Mouse (Mus musculus) megakaryocyte, adult 5-6 weeks (primary cell): ENCODE measurements around the gene Vmn1r192. TPM values are rescaled to one million over a fixed set of nuclear protein-coding genes. Genes with fewer than 3 reads are reported as not detected.
"Not testable (repeated sequence)": the region's sequence is repeated elsewhere in the genome, so short reads cannot be mapped to it uniquely, and the experiment has no call there.

Experiments
- ATAC-seq: 2 replicates; pipeline ENCODE4 v1.8.0; 2016; ENCODE audit warnings: mild to moderate bottlenecking, inconsistent platforms; ENCODE audit not compliant: poor library complexity, severe bottlenecking
- total RNA-seq, 2 experiments: library from RNA; stranded (forward) in 1 of 2; stranded (reverse) in 1 of 2; fragments of 153-499, 151-499 nt in 1 of 2; fragments of 221-1000, 200-1000 nt in 1 of 2; gene quantifications; 2 replicates each; pipeline versions ENCODE4 v1.2.3 to v1.2.4; 2015 to 2017

Gene Vmn1r192
- total RNA-seq (2015): not detected in 2 replicates
- total RNA-seq (2017): 0.04 TPM in 1 of 2 replicates, not detected in the other

- ATAC-seq: no peak
Observed at GRCm38 (mm10) chr13:22191041-22191440, at the start of gene Vmn1r192. TSS of gene Vmn1r192 (minus strand) at chr13:22191141.

DNA sequence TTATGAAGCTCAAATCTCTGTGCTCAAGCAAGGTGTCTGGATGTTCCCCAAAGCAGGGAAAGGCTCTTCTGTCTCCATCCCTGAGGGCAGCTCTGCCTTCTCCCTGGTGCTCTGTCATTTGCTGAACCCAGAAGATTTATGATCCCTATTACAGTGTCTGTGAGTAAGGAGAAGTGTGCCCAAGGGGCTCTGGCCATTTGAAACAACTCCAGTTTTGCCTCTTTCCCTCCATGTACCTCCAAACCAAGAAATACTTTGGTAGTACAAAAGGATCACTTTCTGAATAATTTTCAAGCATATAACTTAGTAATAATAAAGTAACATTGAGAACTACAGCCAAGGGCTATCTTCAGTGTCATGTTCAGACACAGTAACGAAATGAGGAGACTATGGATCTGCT lies 32.1 kb upstream of the Vmn1r192 start, which contains the start of gene Vmn1r193:
Gene Vmn1r193 (minus strand): TSS at position 101 of the 400 bp plus-strand sequence.
- ATAC-seq: not testable (repeated sequence)

GRCm38 (mm10) chr13:22192756-22193155 lies 1.8 kb upstream of the Vmn1r192 start:
- not testable (repeated sequence) for ATAC-seq

DNA sequence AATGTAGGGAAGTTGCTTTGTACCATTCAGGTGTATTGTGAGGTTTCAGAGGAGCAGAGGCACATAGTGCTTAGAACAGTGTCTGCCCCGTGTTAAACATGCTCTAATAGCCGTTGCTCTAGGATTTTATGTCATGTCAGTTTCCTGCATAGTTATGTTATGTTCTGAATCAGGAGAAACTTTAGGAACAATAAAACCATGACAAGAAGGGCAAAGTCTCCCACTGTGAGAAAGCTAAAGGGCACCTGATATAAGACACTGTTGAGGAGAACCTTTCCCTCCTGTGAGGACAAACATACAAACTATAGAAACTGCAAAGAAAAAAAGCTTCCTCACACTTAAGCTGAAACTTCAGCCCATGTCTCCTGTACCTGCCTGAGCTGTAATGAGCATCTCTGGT lies 556 bp downstream of the Vmn1r192 start:
- ATAC-seq: no peak

DNA sequence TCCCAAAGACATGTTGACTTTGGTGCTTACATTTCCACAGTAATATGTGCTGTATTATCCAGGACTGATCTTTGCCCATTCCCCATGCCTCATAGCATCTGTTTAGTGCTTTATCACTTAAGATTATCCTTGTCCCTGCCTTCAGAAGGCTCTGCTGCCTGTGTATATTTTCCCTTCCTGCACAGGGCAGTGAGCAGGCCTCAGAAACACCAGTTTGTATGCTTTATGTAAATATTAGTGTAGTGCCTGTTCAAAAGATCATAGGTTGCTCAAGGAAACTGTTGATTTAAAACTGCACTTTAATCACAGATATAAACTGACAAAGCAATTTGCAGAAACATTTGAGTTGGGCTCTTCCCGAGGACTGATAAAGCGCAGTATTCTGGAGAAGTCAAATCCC lies 1.6 kb downstream of the Vmn1r192 start:
- ATAC-seq: no peak

DNA sequence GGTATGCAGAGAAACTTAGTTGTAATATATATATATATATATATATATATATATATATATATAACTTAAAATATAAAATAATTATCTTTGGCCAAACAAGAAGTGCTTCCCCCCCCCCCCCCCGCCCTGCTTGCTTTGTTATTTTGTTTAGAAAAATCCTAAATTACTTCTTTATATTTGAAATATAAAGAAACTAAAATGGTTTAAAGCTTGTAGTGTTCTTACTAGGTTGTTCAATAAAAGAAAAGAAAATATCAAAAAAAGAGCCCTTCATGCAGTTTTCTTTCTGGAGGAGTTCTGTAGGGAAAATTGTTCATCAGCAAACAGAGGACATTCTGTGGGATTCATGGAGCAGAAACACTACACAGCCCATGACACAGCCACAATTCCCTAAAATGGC lies 7.1 kb downstream of the Vmn1r192 start, which contains the start of gene Vmn1r191:
Gene Vmn1r191 (minus strand): TSS at position 101 of the 400 bp plus-strand sequence.
- no peak for ATAC-seq

- ATAC-seq: no peak
Observed at GRCm38 (mm10) chr13:22168416-22168815, 22.5 kb downstream of the Vmn1r192 start.

DNA sequence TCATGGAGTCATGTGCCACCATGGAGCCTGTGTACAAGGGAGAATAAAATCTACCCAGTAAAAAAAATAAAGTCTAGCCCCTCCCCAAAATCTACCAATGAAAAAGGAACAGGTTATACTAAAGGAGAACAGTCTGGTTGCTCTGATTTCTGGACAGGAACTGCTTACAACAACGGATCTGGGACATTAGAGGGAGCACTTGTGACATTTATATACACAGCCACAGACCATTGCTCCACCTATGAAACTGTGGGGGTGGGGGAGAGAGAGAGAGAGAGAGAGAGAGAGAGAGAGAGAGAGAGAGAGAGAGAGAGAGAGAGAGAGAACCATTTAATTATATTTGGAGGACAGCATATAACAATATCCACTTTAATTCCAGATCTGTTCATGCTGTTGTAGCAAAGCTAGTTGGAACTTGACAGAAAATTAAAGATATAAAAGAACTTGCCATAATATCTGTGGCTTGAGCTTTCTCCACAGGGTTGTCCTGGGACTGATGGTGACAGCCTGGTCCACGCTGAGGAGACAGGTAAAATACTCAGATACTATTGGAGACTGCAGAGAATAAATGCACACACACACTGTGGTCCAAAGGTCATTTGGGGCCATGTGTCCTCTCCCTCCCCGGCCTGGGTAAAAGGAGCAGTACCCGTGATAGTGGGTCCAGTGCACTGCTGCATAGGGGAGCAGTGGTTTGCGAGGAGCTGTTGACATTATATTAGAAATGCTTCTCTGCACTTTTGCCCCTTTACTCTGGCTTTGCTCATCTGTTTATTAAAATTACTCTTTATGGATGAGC lies 54.2 kb downstream of the Vmn1r192 start:
- ATAC-seq: not testable (repeated sequence)

Other genes starting within 250 kb of the Vmn1r192 start
- 0.23 and 0.36 TPM in 2 replicates for gene Zfp184, start 246.0 kb downstream of the Vmn1r192 start, total RNA-seq (2015)
- 0.65 TPM in 1 of 2 replicates, not detected in the other for gene Zfp184, start 246.0 kb downstream of the Vmn1r192 start, total RNA-seq (2017)
- not detected in 2 replicates for gene Pom121l2, start 209.9 kb downstream of the Vmn1r192 start, total RNA-seq (2015)
- gene Pom121l2, start 209.9 kb downstream of the Vmn1r192 start, total RNA-seq (2017): not detected in 2 replicates
- 3.7 and 4.3 TPM in 2 replicates for gene Prss16, start 181.4 kb downstream of the Vmn1r192 start, total RNA-seq (2015)
- gene Prss16, start 181.4 kb downstream of the Vmn1r192 start, total RNA-seq (2017): 2.8 and 5.2 TPM in 2 replicates
- 0.91 and 1.1 TPM in 2 replicates for gene Hist1h2ah, start 155.6 kb downstream of the Vmn1r192 start, total RNA-seq (2015)
- gene Hist1h2ah, start 155.6 kb downstream of the Vmn1r192 start, total RNA-seq (2017): 48.2 and 145 TPM in 2 replicates
- gene Hist1h2bk, start 155.3 kb downstream of the Vmn1r192 start, total RNA-seq (2015): 78.9 and 108 TPM in 2 replicates
- gene Hist1h2bk, start 155.3 kb downstream of the Vmn1r192 start, total RNA-seq (2017): 1,539 and 1,747 TPM in 2 replicates
- 34.9 and 43.5 TPM in 2 replicates for gene Hist1h4i, start 149.8 kb downstream of the Vmn1r192 start, total RNA-seq (2015)
- 115 and 127 TPM in 2 replicates for gene Hist1h4i, start 149.8 kb downstream of the Vmn1r192 start, total RNA-seq (2017)
- 43.5 and 58.5 TPM in 2 replicates for gene Hist1h2ag, start 148.2 kb downstream of the Vmn1r192 start, total RNA-seq (2015)
- gene Hist1h2ag, start 148.2 kb downstream of the Vmn1r192 start, total RNA-seq (2017): 942 and 986 TPM in 2 replicates
- 57.4 and 58.7 TPM in 2 replicates for gene Hist1h2bj, start 147.9 kb downstream of the Vmn1r192 start, total RNA-seq (2015)
- 645 and 753 TPM in 2 replicates for gene Hist1h2bj, start 147.9 kb downstream of the Vmn1r192 start, total RNA-seq (2017)
- gene Vmn1r188, start 106.7 kb downstream of the Vmn1r192 start, total RNA-seq (2015): not detected in 2 replicates
- not detected in 2 replicates for gene Vmn1r188, start 106.7 kb downstream of the Vmn1r192 start, total RNA-seq (2017)
- not detected in 2 replicates for gene Vmn1r189, start 85.3 kb downstream of the Vmn1r192 start, total RNA-seq (2015)
- gene Vmn1r189, start 85.3 kb downstream of the Vmn1r192 start, total RNA-seq (2017): not detected in 2 replicates
- not detected in 2 replicates for gene Vmn1r191, start 7.2 kb downstream of the Vmn1r192 start, total RNA-seq (2015)
- not detected in 2 replicates for gene Vmn1r191, start 7.2 kb downstream of the Vmn1r192 start, total RNA-seq (2017)
- gene Vmn1r193, start 32.0 kb upstream of the Vmn1r192 start, total RNA-seq (2015): not detected in 2 replicates
- gene Vmn1r193, start 32.0 kb upstream of the Vmn1r192 start, total RNA-seq (2017): not detected in 2 replicates
- not detected in 2 replicates for gene Vmn1r194, start 53.1 kb upstream of the Vmn1r192 start, total RNA-seq (2015)
- gene Vmn1r194, start 53.1 kb upstream of the Vmn1r192 start, total RNA-seq (2017): not detected in 2 replicates
- not detected in 2 replicates for gene Vmn1r195, start 79.4 kb upstream of the Vmn1r192 start, total RNA-seq (2015)
- gene Vmn1r195, start 79.4 kb upstream of the Vmn1r192 start, total RNA-seq (2017): not detected in 2 replicates
- not detected in 2 replicates for gene Vmn1r196, start 98.8 kb upstream of the Vmn1r192 start, total RNA-seq (2015)
- not detected in 2 replicates for gene Vmn1r196, start 98.8 kb upstream of the Vmn1r192 start, total RNA-seq (2017)
- not detected in 2 replicates for gene Vmn1r197, start 133.4 kb upstream of the Vmn1r192 start, total RNA-seq (2015)
- not detected in 2 replicates for gene Vmn1r197, start 133.4 kb upstream of the Vmn1r192 start, total RNA-seq (2017)
- not detected in 2 replicates for gene Vmn1r198, start 159.2 kb upstream of the Vmn1r192 start, total RNA-seq (2015)
- gene Vmn1r198, start 159.2 kb upstream of the Vmn1r192 start, total RNA-seq (2017): under 0.01 TPM in 1 of 2 replicates, not detected in the other
- gene Vmn1r199, start 188.7 kb upstream of the Vmn1r192 start, total RNA-seq (2015): not detected in 2 replicates
- gene Vmn1r199, start 188.7 kb upstream of the Vmn1r192 start, total RNA-seq (2017): not detected in 2 replicates
- not detected in 2 replicates for gene Vmn1r200, start 199.2 kb upstream of the Vmn1r192 start, total RNA-seq (2015)
- 0.04 TPM in 1 of 2 replicates, not detected in the other for gene Vmn1r200, start 199.2 kb upstream of the Vmn1r192 start, total RNA-seq (2017)